Mouse (Mus musculus) embryonic facial prominence, embryonic 15.5 days (tissue): ENCODE results near the gene Cers3. TPM values are rescaled to one million over a fixed set of nuclear protein-coding genes. Genes with fewer than 3 reads are reported as not detected.

Experiments used
- ATAC-seq: fragments of 200-750 bp; cut with Nextera tagmentation; 2 replicates; pipeline ENCODE4 v1.8.0; 2017; ENCODE audit warnings: low read depth, moderate TSS enrichment; ENCODE audit not compliant: insufficient number of reproducible peaks, low FRiP score, low TSS enrichment
- H3K27ac ChIP-seq: fragments of 300-500 bp; sonication (generic); replicated peaks from 2 replicates; pipeline ENCODE4 v1.5.1; 2015; ENCODE audit warnings: mild to moderate bottlenecking, inconsistent platforms
- H3K27me3 ChIP-seq: fragments of 300-500 bp; sonication (generic); 2 replicates; pipeline ENCODE4 v1.6.1; 2015; ENCODE audit warnings: inconsistent platforms
- H3K36me3 ChIP-seq: fragments of 300-500 bp; sonication (generic); 2 replicates; pipeline ENCODE4 v1.6.1; 2015; ENCODE audit warnings: mild to moderate bottlenecking, inconsistent platforms
- H3K4me1 ChIP-seq: fragments of 300-500 bp; sonication (generic); 2 replicates; pipeline ENCODE4 v1.6.1; 2015; ENCODE audit warnings: inconsistent platforms
- H3K4me2 ChIP-seq: fragments of 300-500 bp; sonication (generic); replicated peaks from 2 replicates; pipeline ENCODE4 v1.6.1; 2015; ENCODE audit warnings: mild to moderate bottlenecking, inconsistent platforms
- H3K4me3 ChIP-seq: fragments of 300-500 bp; sonication (generic); replicated peaks from 2 replicates; pipeline ENCODE4 v1.5.1; 2015; ENCODE audit warnings: mild to moderate bottlenecking, inconsistent platforms
- H3K9ac ChIP-seq: fragments of 300-500 bp; sonication (generic); 2 replicates; pipeline ENCODE4 v1.6.1; 2015; ENCODE audit warnings: inconsistent platforms
- H3K9me3 ChIP-seq: fragments of 300-500 bp; sonication (generic); replicated peaks from 2 replicates; pipeline ENCODE4 v1.6.1; 2016; ENCODE audit warnings: inconsistent platforms
- WGBS: fragments of 180-500 bp; shearing (Covaris S2); methylation state at CpG from one replicate; pipeline ENCODE4 v1.1.7; 2015; 5-methylcytosine and 5-hydroxymethylcytosine counted together
- polyA plus RNA-seq: library from polyadenylated mRNA; unstranded; fragments of >200 nt; fragmentation: Nextera tagmentation; extraction: Ambion mirVana; gene quantifications from 2 replicates; pipeline ENCODE4 v1.2.1, GENCODE M21; 2015

The Cers3 gene
- polyA plus RNA-seq, 1 experiment from 2014 or later: 15.2 TPM

DNA sequence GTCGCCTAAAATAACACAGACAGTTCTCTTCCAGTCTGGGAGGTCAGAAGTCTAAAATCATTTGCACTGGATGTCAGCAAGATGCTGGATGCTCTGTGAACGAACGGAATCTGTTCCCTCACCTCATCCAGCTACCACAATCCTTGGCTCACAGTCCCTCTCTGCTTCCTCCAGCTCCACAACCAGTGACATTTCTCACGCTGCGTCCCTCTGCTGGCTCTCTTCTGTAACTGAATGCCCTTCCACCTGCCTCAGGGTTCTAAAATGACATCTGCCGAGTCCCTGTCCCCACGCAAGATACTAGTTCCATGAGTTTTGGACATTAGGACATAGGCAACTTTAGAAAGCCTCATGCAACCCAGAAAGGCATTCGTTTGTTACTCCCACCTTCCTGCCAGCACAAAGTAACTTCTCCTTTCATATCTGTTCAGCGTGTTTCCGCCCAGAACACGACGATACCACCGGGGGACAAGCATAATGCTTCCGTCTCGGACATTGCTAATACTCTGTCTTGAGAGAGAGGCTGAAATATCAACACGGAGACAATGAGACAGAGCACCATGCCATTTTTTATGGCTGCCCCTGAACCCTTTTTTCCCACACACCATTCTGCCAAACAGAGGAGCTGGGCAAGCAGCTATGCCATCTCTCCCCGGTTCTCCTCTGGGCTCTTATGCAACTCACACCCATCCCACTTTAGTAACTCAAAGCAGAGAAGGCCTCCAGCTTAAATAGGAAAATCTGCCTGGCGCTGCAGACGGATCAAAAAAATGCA, 123.8 kb downstream of the Cers3 start:
- H3K9me3 ChIP-seq: no peaks in the 10 kb centered on the region
- H3K27me3 ChIP-seq: no peaks in the 10 kb centered on the region
- H3K36me3 ChIP-seq: 0 out of 2 replicates have a peak, but pooled peaks cover 7% of the 10 kb centered on the region
- no peak overlapping the region for H3K4me3 ChIP-seq
- no peak overlapping the region for H3K9ac ChIP-seq
- WGBS: 59% methylated on average over 19 of the region's 19 CpGs
- peak overlapping the region; percentile 88 for H3K27ac ChIP-seq
- ATAC-seq: no peak
- no peak overlapping the region for H3K4me2 ChIP-seq
- H3K4me1 ChIP-seq: peaks cover 43% of the 10 kb centered on the region

DNA sequence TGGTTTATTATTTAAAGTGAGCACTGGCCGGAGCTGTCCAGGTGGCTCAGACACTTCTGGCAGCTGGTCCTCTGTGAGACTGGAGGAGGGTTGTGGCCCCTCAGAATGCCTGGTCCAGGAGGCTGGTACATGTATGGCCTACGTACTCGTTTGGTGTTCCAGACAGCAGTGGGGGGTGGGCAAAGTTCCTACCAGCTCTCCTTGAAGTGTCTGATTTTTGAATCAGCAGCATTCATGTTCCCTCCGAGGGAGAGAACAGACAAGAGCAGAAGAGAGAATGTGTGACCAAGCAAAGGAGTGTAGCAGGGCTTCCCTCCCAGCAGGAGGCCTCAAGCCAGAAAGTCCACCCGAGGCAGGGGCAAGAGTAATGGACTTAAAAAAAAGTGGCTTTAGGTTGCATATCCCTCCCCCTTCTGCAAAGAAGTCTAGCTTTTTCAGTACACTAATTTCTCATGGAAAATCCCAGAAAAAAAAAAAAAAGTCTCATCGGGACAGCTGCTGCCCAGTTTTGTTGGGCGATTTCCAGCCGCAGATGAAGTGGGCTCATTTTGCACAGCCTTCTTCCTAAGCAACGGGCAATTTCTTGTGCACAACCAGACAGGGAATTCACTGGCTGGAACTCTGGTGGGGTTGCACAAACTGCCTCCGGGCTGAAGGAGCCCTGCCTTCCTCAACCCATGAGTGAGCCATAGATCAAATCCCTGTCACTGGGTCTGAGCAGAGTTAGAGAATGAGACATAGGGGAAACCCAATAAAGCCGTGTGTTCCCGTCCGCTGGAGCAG, 124.6 kb downstream of the Cers3 start:
- WGBS: 31% methylated on average over 13 of the region's 13 CpGs
- Histone ChIP-seq H3K9ac (no peak overlapping the region), H3K4me3 (no peak overlapping the region), H3K27ac (peak overlapping the region; percentile 88), H3K9me3 (no peaks in the 10 kb centered on the region), H3K36me3 (0 out of 2 replicates have a peak, but pooled peaks cover 7% of the 10 kb centered on the region), H3K4me2 (no peak overlapping the region), H3K27me3 (no peaks in the 10 kb centered on the region), H3K4me1 (peaks cover 47% of the 10 kb centered on the region)
- no peak; the same call in 1 of the 2 replicates for ATAC-seq

DNA sequence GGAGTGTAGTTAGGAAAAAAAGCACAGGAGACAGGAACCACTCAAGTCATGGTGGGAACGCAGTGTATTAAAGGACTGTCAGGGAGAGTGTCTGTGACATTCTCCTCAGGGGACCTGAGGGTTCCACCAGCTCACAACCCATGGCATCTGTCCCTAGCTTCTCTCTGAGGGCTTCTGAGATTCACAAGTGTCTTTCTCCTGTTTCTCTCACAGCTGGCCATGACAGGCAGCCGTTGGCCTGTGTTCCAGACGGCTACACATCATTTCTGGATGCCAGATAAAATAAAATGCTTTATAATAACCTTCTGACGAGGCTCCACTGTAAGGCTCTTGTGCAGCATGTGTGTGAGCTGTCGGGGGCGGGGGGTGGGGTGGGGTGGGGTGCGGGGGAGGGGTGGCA, 128.2 kb downstream of the Cers3 start:
- peak; percentile 26 for ATAC-seq
- H3K4me2 ChIP-seq: no peak overlapping the region
- no peak overlapping the region for H3K9ac ChIP-seq
- 0 out of 2 replicates have a peak, but pooled peaks cover 4% of the 10 kb centered on the region for H3K36me3 ChIP-seq
- 28% methylated on average over 7 of the region's 7 CpGs for WGBS
- H3K27me3 ChIP-seq: no peaks in the 10 kb centered on the region
- no peak overlapping the region for H3K4me3 ChIP-seq
- H3K27ac ChIP-seq: peak overlapping the region; percentile 78
- no peaks in the 10 kb centered on the region for H3K9me3 ChIP-seq
- peaks cover 43% of the 10 kb centered on the region for H3K4me1 ChIP-seq

DNA sequence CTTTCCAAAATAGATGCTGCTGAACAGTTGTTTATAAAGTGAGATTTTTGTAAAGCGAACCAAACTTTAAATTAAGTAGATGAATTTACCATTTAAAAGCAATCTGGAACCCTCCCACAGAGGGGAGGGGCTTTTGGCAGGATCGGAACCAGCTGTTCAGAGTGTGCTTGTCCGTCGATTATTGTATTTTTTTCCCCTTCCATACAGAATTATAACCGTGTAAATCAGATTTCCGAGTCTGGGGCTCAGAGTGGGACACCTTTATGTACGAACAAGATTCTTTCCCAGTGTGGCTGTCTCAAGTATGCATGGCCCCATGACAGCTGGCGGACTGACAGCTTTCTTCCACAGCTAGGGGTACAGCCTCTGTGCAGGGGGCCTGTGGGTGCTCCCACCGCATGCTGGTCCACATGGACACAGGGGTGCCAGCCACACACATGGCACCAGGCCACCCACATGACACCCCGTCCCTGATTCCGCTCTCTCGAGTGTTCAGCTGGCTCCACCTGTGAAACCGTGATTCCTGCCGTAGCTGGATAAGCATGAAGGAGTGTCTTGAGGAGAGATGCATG, 128.7 kb downstream of the Cers3 start:
- WGBS: 35% methylated on average over 14 of the region's 14 CpGs
- peaks cover 38% of the 10 kb centered on the region for H3K4me1 ChIP-seq
- ATAC-seq: peak; percentile 71
- H3K9ac ChIP-seq: no peak overlapping the region
- H3K27ac ChIP-seq: peak overlapping the region; percentile 78
- no peaks in the 10 kb centered on the region for H3K9me3 ChIP-seq
- H3K4me3 ChIP-seq: no peak overlapping the region
- 0 out of 2 replicates have a peak, but pooled peaks cover 4% of the 10 kb centered on the region for H3K36me3 ChIP-seq
- no peaks in the 10 kb centered on the region for H3K27me3 ChIP-seq
- H3K4me2 ChIP-seq: peak overlapping the region; percentile 24; the same call in 1 of the 2 replicates

DNA sequence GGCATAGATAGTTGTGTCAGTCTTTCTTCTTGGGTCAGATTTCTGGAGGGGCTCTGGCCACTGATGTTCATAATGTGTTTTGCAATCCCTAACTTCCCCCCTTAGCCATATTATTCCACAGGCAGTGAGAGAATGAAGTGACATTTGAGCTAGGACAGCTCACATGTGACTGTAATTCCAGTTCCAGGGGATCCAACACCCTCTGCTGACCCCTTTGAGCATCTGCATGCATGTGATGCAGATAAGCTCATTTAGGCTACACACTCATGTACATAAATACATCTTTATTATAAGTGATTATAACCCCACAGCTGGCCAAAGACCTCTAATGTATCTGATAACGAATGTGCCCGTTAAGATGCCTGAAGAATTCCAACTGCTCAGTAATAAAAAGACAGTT, 129.9 kb downstream of the Cers3 start:
- no peak overlapping the region for H3K4me2 ChIP-seq
- no peaks in the 10 kb centered on the region for H3K9me3 ChIP-seq
- no peaks in the 10 kb centered on the region for H3K27me3 ChIP-seq
- no peak overlapping the region for H3K4me3 ChIP-seq
- no peak overlapping the region for H3K9ac ChIP-seq
- H3K4me1 ChIP-seq: peaks cover 26% of the 10 kb centered on the region
- 77% methylated on average over 2 of the region's 2 CpGs for WGBS
- 0 out of 2 replicates have a peak, but pooled peaks cover 4% of the 10 kb centered on the region for H3K36me3 ChIP-seq
- ATAC-seq: no peak
- H3K27ac ChIP-seq: no peak overlapping the region

Other genes starting within 250 kb of the Cers3 start
- gene Asb7, start 53.9 kb upstream of the Cers3 start, polyA plus RNA-seq: 15.8 and 17.3 TPM in 2 replicates
- 18.8 and 24.1 TPM in 2 replicates for gene Lins1, start 53.6 kb upstream of the Cers3 start, polyA plus RNA-seq
- gene Adamts17, start 96.2 kb downstream of the Cers3 start, polyA plus RNA-seq: 12.7 and 17.4 TPM in 2 replicates